Mouse (Mus musculus): ENCODE measurements around the gene Acsm4. TPM values are rescaled to one million over a fixed set of nuclear protein-coding genes. Genes with fewer than 3 reads are reported as not detected.

Acsm4 gene
- total RNA-seq, 2 experiments from 2014 or later = not detected

DNA sequence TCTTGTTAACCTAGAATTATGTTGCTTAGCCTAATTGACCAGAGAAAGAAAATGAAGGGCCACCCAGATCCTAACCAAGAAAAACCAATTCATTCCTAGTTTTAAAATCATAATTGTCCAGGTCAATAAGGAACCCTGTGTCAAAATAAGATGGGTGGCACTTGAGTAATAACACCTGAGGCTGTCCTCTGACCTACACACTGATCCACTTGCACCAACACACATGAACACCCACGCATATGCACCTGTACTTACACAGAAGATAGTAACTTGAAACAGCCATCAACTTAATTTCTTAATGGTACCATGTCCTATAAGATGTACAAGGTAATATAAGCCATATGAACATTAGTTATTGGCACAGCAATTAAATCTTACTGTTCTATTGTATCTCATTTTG is 63.9 kb downstream of the Acsm4 start:
- intact Hi-C loops (cut with DNase I) = no loop called here
- DNase-seq (ENCODE audit: low spot score) = no peak

- intact Hi-C loops (cut with DNase I) = no loop called here
- no peak for DNase-seq (ENCODE audit: low spot score)
Measured at GRCm38 (mm10) chr7:119760527-119760951, 70.7 kb downstream of the Acsm4 start, which contains the start of gene Acsm3. TSS of gene Acsm3 (plus strand) at chr7:119760923.

- intact Hi-C loops (cut with DNase I) = no loop called here
- DNase-seq (ENCODE audit: low spot score) = no peak
Measured at GRCm38 (mm10) chr7:119762166-119762697, 72.4 kb downstream of the Acsm4 start.

Other genes with a start within 250 kb of the Acsm4 start
- not detected for gene Gp2, start 230.7 kb upstream of the Acsm4 start, total RNA-seq (2021)
- gene Umod, start 210.7 kb upstream of the Acsm4 start, total RNA-seq (2021) = not detected
- gene Acsm5, start 170.6 kb upstream of the Acsm4 start, total RNA-seq (2021) = 1 to 10 TPM; 6.9 to 7.0 TPM
- not detected for gene Pdilt, start 166.5 kb upstream of the Acsm4 start, total RNA-seq (2021)
- gene Acsm2, start 135.7 kb upstream of the Acsm4 start, total RNA-seq (2021) = not detected
- gene Acsm1, start 83.0 kb upstream of the Acsm4 start, total RNA-seq (2021) = not detected
- 10 to 100 TPM; 14.7 to 15.6 TPM for gene Thumpd1, start 30.8 kb downstream of the Acsm4 start, total RNA-seq (2021)
- gene Acsm3, start 70.9 kb downstream of the Acsm4 start, total RNA-seq (2021) = under 1 TPM; 0.23 to 0.28 TPM
- gene Rexo5, start 104.0 kb downstream of the Acsm4 start, total RNA-seq (2021) = 1 to 10 TPM; 1.5 to 2.2 TPM
- gene Eri2, start 104.0 kb downstream of the Acsm4 start, total RNA-seq (2021) = 1 to 10 TPM; 1.3 to 1.7 TPM
- 1 to 10 TPM; 7.8 to 8.1 TPM for gene Lyrm1, start 205.8 kb downstream of the Acsm4 start, total RNA-seq (2021)
- 10 to 100 TPM; 10.9 to 15.1 TPM for gene Dcun1d3, start 206.3 kb downstream of the Acsm4 start, total RNA-seq (2021)